Mouse (Mus musculus): ENCODE data around the gene Plk5. TPM values are rescaled to one million over a fixed set of nuclear protein-coding genes. Genes with fewer than 3 reads are reported as not detected.

Gene Plk5
- total and polyA plus RNA-seq, 3 experiments, result 0.19 TPM; not detected in 1

- no peaks in the 10 kb centered on the region for H3K9me3 ChIP-seq (replicated peaks; ENCODE audit: insufficient read depth, low read length)
- peaks cover 5 to 18% of the 10 kb centered on the region in 2 experiments; a peak in 3 of 4 replicates for H3K36me3 ChIP-seq (ENCODE audit: control insufficient read depth in 1 of 2, insufficient read depth in 2 of 2, low read length in 2 of 2)
- TF ChIP-seq CTCF (IDR thresholded peaks at IDR 0.05 in 2 of 3, conservative IDR thresholded peaks at IDR 0.05 in 1 of 3; ENCODE audit: control insufficient read depth in 1 of 3, insufficient read depth in 1 of 3, low read depth in 2 of 3, low read length in 3 of 3, poor library complexity in 1 of 3, severe bottlenecking in 1 of 3) (peak; percentile 78 to 95 (median 82)), CHD1 (IDR thresholded peaks at IDR 0.05; ENCODE audit: low read depth, low read length) (no peak), ZNF384 (IDR thresholded peaks at IDR 0.05; ENCODE audit: low read depth, low read length) (no peak), SMC3 (IDR thresholded peaks at IDR 0.05; ENCODE audit: low read depth, low read length) (peak; percentile 67), KAT2A (conservative IDR thresholded peaks at IDR 0.05; ENCODE audit: low read depth, low read length) (no peak), TBP (IDR thresholded peaks at IDR 0.05; ENCODE audit: low read depth, low read length) (no peak), SIN3A (IDR thresholded peaks at IDR 0.05; ENCODE audit: low read length) (no peak), POLR2AphosphoS5 (IDR thresholded peaks at IDR 0.05; ENCODE audit: borderline replicate concordance, low read depth, low read length) (no peak), EP300 (IDR thresholded peaks at IDR 0.05; ENCODE audit: low read depth in 1 of 2, low read length in 2 of 2) (no peak), NRF1 (IDR thresholded peaks at IDR 0.05; ENCODE audit: insufficient read depth, low read depth, low read length, poor library complexity, severe bottlenecking) (no peak), GABPA (IDR thresholded peaks at IDR 0.05; ENCODE audit: low read depth, low read length) (no peak), RAD21 (IDR thresholded peaks at IDR 0.05; ENCODE audit: low read depth, low read length) (peak; percentile 13; the same call in 1 of the 2 replicates), USF1 (IDR thresholded peaks at IDR 0.05; ENCODE audit: low read depth, low read length) (no peak), GATA1 (IDR thresholded peaks at IDR 0.05; ENCODE audit: low read depth, low read length) (no peak), MYC (IDR thresholded peaks at IDR 0.05; ENCODE audit: low read depth, low read length) (no peak), USF2 (IDR thresholded peaks at IDR 0.05; ENCODE audit: borderline replicate concordance in 1 of 2, insufficient read depth in 1 of 2, low read depth in 1 of 2, low read length in 2 of 2) (no peak), NELFE (IDR thresholded peaks at IDR 0.05; ENCODE audit: low read depth, low read length) (no peak), MXI1 (IDR thresholded peaks at IDR 0.05; ENCODE audit: low read depth, low read length) (no peak), UBTF (IDR thresholded peaks at IDR 0.05; ENCODE audit: borderline replicate concordance, insufficient read depth, low read depth, low read length) (no peak), MEF2A (IDR thresholded peaks at IDR 0.05; ENCODE audit: extremely low read depth, insufficient replicate concordance, low read depth, low read length, poor library complexity, severe bottlenecking) (no peak), MAX (IDR thresholded peaks at IDR 0.05; ENCODE audit: low read length) (no peak), ZKSCAN1 (IDR thresholded peaks at IDR 0.05; ENCODE audit: low read depth, low read length) (no peak), ZC3H11A (IDR thresholded peaks at IDR 0.05; ENCODE audit: low read depth, low read length) (no peak), ETS1 (IDR thresholded peaks at IDR 0.05; ENCODE audit: low read depth, low read length) (no peak), POLR2AphosphoS2 (IDR thresholded peaks at IDR 0.05; ENCODE audit: low read length) (no peak), HCFC1 (IDR thresholded peaks at IDR 0.05; ENCODE audit: low read depth, low read length) (no peak), ZMIZ1 (IDR thresholded peaks at IDR 0.05; ENCODE audit: low read depth, low read length) (no peak), POLR2A (IDR thresholded peaks at IDR 0.05; ENCODE audit: control insufficient read depth in 1 of 2, insufficient read depth in 1 of 2, low read depth in 1 of 2, low read length in 2 of 2, poor library complexity in 1 of 2) (peak in 1 of 2 experiments; percentile 26; a peak in 1 of 4 replicates), MAFK (IDR thresholded peaks at IDR 0.05; ENCODE audit: borderline replicate concordance, low read depth, low read length) (no peak), RCOR1 (IDR thresholded peaks at IDR 0.05; ENCODE audit: low read depth, low read length) (no peak), E2F4 (IDR thresholded peaks at IDR 0.05; ENCODE audit: borderline replicate concordance, low read depth, low read length) (no peak)
- peaks cover 2 to 33% of the 10 kb centered on the region in 2 experiments; a peak in 3 of 4 replicates for H3K4me1 ChIP-seq (ENCODE audit: control insufficient read depth in 1 of 2, insufficient read depth in 2 of 2, low read length in 2 of 2)
- H3K27me3 ChIP-seq (ENCODE audit: control insufficient read depth in 1 of 2, insufficient read depth in 2 of 2, low read length in 2 of 2), result no peaks in the 10 kb centered on the region
- peaks cover 38% of the 10 kb centered on the region for H3K79me2 ChIP-seq (ENCODE audit: control insufficient read depth, insufficient read depth, low read length, poor library complexity)
- no peak overlapping the region for H3K27ac ChIP-seq (ENCODE audit: control insufficient read depth, low read depth, low read length)
- no peak overlapping the region for H3K4me3 ChIP-seq (ENCODE audit: control insufficient read depth in 1 of 2, insufficient read depth in 1 of 2, low read depth in 2 of 2, low read length in 2 of 2)
- H3K9ac ChIP-seq (ENCODE audit: control insufficient read depth, low read depth, low read length, poor library complexity, severe bottlenecking), result no peak overlapping the region
- peak; percentile 82 for DNase-seq (ENCODE audit: low read depth, low spot score)
Observed at GRCm38 (mm10) chr10:80403044-80403692, 46.9 kb downstream of the Plk5 start.
